Mouse (Mus musculus) ES-E14 (cell line): ENCODE data around the gene Sec16b.

Experiments
- CHD2 ChIP-seq: IDR thresholded peaks from 2 replicates; pipeline ENCODE4 v1.6.1; 2014; ENCODE audit warnings: mild to moderate bottlenecking, low read depth, low read length, inconsistent platforms
- HCFC1 ChIP-seq: IDR thresholded peaks from 2 replicates; pipeline ENCODE4 v1.6.1; 2012; ENCODE audit warnings: low read length, inconsistent platforms, borderline replicate concordance; ENCODE audit not compliant: insufficient read depth
- ZC3H11A ChIP-seq: IDR thresholded peaks from 2 replicates; pipeline ENCODE4 v1.6.1; 2012; ENCODE audit warnings: low read depth, mild to moderate bottlenecking, inconsistent platforms, low read length, borderline replicate concordance

DNA sequence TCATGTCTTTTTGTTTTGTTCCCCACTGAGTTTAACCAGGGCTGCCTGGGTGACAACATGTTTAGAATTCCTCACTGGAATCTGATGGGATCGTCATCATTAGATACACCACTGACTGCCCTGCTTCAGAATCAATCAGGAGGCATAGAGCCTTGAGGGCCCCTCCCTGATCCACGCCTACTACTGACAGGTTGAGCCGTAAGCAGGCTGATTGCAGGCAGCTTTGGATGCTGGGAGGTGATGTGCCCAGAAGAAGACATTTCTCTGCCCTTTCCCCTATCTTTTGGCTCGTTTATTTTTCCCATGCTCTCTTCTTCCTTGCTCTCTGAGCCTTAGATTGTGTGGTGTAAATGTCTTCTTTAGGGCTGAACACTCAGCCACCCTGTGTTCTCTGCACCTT is 7.8 kb downstream of the Sec16b start:
- TF ChIP-seq HCFC1 (no peak), ZC3H11A (no peak), CHD2 (no peak)
